18 mouse cellular contexts compared by ENCODE assay signal in genomic region chr1:14109190-14109482, GRCm38 (mm10).
DNase-seq lines count a peak whose midpoint lies in the region; ATAC-seq and TF ChIP-seq lines count a peak whose summit lies in the region.
"Had no signal": no experiment of that assay in that cellular context is flagged by ENCODE, and none has a peak within 500 bp of the region (broad histone marks: within the 10 kb centered on the region; RNA-seq: fewer than 3 reads in every experiment).

No protein-coding gene starts in this region.

- 35% methylated on average over 6 of the region's 6 CpGs for WGBS in forebrain, embryonic 13.5 days
- 46% methylated on average over 6 of the region's 6 CpGs for WGBS in forebrain, embryonic 11.5 days
- WGBS in midbrain, postnatal 0 days, result 40% methylated on average over 6 of the region's 6 CpGs
- 59% methylated on average over 6 of the region's 6 CpGs for WGBS in midbrain, embryonic 11.5 days

- no peaks in the 10 kb centered on the region for H3K27me3 ChIP-seq in forebrain, embryonic 13.5 days
- no peaks in the 10 kb centered on the region for H3K27me3 ChIP-seq in forebrain, embryonic 11.5 days (ENCODE audit: control insufficient read depth, insufficient read depth, low read length)
- H3K27me3 ChIP-seq in midbrain, postnatal 0 days (ENCODE audit: insufficient read depth, low read length), result no peaks in the 10 kb centered on the region
- no peaks in the 10 kb centered on the region for H3K27me3 ChIP-seq in midbrain, embryonic 11.5 days (ENCODE audit: control insufficient read depth, insufficient read depth, low read length)
- H3K27me3 ChIP-seq: embryonic facial prominence, embryonic 12.5 days; lung, embryonic 15.5 days; midbrain, embryonic 12.5 days had no signal

- H3K27ac ChIP-seq in forebrain, embryonic 13.5 days, result peak overlapping the region; percentile 27; the same call in 1 of the 2 replicates
- H3K27ac ChIP-seq in forebrain, embryonic 11.5 days (ENCODE audit: low read depth, low read length), result no peak overlapping the region
- no peak overlapping the region for H3K27ac ChIP-seq in midbrain, postnatal 0 days (ENCODE audit: low read depth, low read length)
- H3K27ac ChIP-seq in midbrain, embryonic 11.5 days (ENCODE audit: low read depth, low read length), result no peak overlapping the region
- H3K27ac ChIP-seq: embryonic facial prominence, embryonic 12.5 days; limb, embryonic 12.5 days; lung, embryonic 15.5 days; midbrain, embryonic 12.5 days; neural tube, embryonic 12.5 days; stomach, postnatal 0 days had no signal

- no peaks in the 10 kb centered on the region for H3K36me3 ChIP-seq in forebrain, embryonic 13.5 days (ENCODE audit: poor library complexity, severe bottlenecking)
- H3K36me3 ChIP-seq in forebrain, embryonic 11.5 days (ENCODE audit: control insufficient read depth, insufficient read depth, low read length), result no peaks in the 10 kb centered on the region
- H3K36me3 ChIP-seq in midbrain, postnatal 0 days (ENCODE audit: insufficient read depth, low read length), result no peaks in the 10 kb centered on the region
- H3K36me3 ChIP-seq in midbrain, embryonic 11.5 days (ENCODE audit: control insufficient read depth, insufficient read depth, low read length), result no peaks in the 10 kb centered on the region
- H3K36me3 ChIP-seq: embryonic facial prominence, embryonic 12.5 days; limb, embryonic 12.5 days; lung, embryonic 15.5 days; midbrain, embryonic 12.5 days; neural tube, embryonic 12.5 days had no signal

- no peak overlapping the region for H3K9ac ChIP-seq in forebrain, embryonic 13.5 days
- no peak overlapping the region for H3K9ac ChIP-seq in forebrain, embryonic 11.5 days (ENCODE audit: low read length)
- H3K9ac ChIP-seq in midbrain, postnatal 0 days (replicated peaks; ENCODE audit: low read length, poor library complexity, severe bottlenecking), result no peak overlapping the region
- H3K9ac ChIP-seq in midbrain, embryonic 11.5 days (ENCODE audit: low read length), result no peak overlapping the region
- H3K9ac ChIP-seq: embryonic facial prominence, embryonic 12.5 days; limb, embryonic 12.5 days; lung, embryonic 15.5 days; midbrain, embryonic 12.5 days; neural tube, embryonic 12.5 days had no signal

- 0 out of 2 replicates have a peak, but pooled peaks cover 3% of the 10 kb centered on the region for H3K9me3 ChIP-seq in forebrain, embryonic 13.5 days (replicated peaks)
- no peaks in the 10 kb centered on the region for H3K9me3 ChIP-seq in forebrain, embryonic 11.5 days (ENCODE audit: control insufficient read depth, low read length)
- no peaks in the 10 kb centered on the region for H3K9me3 ChIP-seq in midbrain, postnatal 0 days (ENCODE audit: low read length)
- no peaks in the 10 kb centered on the region for H3K9me3 ChIP-seq in midbrain, embryonic 11.5 days (ENCODE audit: control insufficient read depth, low read length)
- H3K9me3 ChIP-seq: embryonic facial prominence, embryonic 12.5 days; limb, embryonic 12.5 days; lung, embryonic 15.5 days; midbrain, embryonic 12.5 days had no signal

- peak; percentile 65; the same call in 1 of the 2 replicates for ATAC-seq in forebrain, embryonic 13.5 days
- no peak for ATAC-seq in forebrain, embryonic 11.5 days (replicated peaks; ENCODE audit: low FRiP score)
- ATAC-seq in midbrain, postnatal 0 days (ENCODE audit: low FRiP score), result peak; percentile 70; the same call in 1 of the 2 replicates
- no peak for ATAC-seq in midbrain, embryonic 11.5 days (ENCODE audit: low FRiP score)
- ATAC-seq in megakaryocyte, adult 5-6 weeks (ENCODE audit: poor library complexity, severe bottlenecking), result no peak

- H3K4me2 ChIP-seq in forebrain, embryonic 13.5 days, result no peak overlapping the region
- no peak overlapping the region for H3K4me2 ChIP-seq in forebrain, embryonic 11.5 days (ENCODE audit: low read depth, low read length, severe bottlenecking)
- no peak overlapping the region for H3K4me2 ChIP-seq in midbrain, postnatal 0 days (ENCODE audit: low read depth, low read length, poor library complexity, severe bottlenecking)
- no peak overlapping the region for H3K4me2 ChIP-seq in midbrain, embryonic 11.5 days
- H3K4me2 ChIP-seq: embryonic facial prominence, embryonic 12.5 days; heart, embryonic 11.5 days; limb, embryonic 12.5 days; lung, embryonic 15.5 days; midbrain, embryonic 12.5 days; neural tube, embryonic 12.5 days had no signal

- TF ChIP-seq CTCF in midbrain, postnatal 0 days (IDR thresholded peaks at IDR 0.05), result no peak

- no peak overlapping the region for H3K4me3 ChIP-seq in forebrain, embryonic 13.5 days
- no peak overlapping the region for H3K4me3 ChIP-seq in forebrain, embryonic 11.5 days (ENCODE audit: low read depth, low read length)
- H3K4me3 ChIP-seq in midbrain, postnatal 0 days (ENCODE audit: low read depth, low read length), result no peak overlapping the region
- H3K4me3 ChIP-seq in midbrain, embryonic 11.5 days (ENCODE audit: low read depth, low read length), result no peak overlapping the region
- H3K4me3 ChIP-seq: embryonic facial prominence, embryonic 12.5 days; limb, embryonic 12.5 days; lung, embryonic 15.5 days; midbrain, embryonic 12.5 days; neural tube, embryonic 12.5 days had no signal

- H3K4me1 ChIP-seq in forebrain, embryonic 13.5 days, result peaks cover 7% of the 10 kb centered on the region; the same call in 1 of the 2 replicates
- H3K4me1 ChIP-seq in forebrain, embryonic 11.5 days (replicated peaks; ENCODE audit: control insufficient read depth, insufficient read depth, low read length), result no peaks in the 10 kb centered on the region
- no peaks in the 10 kb centered on the region for H3K4me1 ChIP-seq in midbrain, postnatal 0 days (ENCODE audit: insufficient read depth, low read length)
- no peaks in the 10 kb centered on the region for H3K4me1 ChIP-seq in midbrain, embryonic 11.5 days (ENCODE audit: control insufficient read depth, insufficient read depth, low read length)
- H3K4me1 ChIP-seq: embryonic facial prominence, embryonic 12.5 days; limb, embryonic 12.5 days; lung, embryonic 15.5 days; neural tube, embryonic 12.5 days had no signal

- DNase-seq in forebrain, embryonic 11.5 days (ENCODE audit: low spot score), result no peak
- peak; percentile 16 to 46 for DNase-seq in layer of hippocampus, postnatal 10 days (ENCODE audit: low spot score in 2 of 2)
- no peak for DNase-seq in layer of hippocampus, adult 9-10 months (ENCODE audit: low spot score)
- no peak for DNase-seq in midbrain, postnatal 0 days (ENCODE audit: low spot score)
- no peak for DNase-seq in midbrain, embryonic 11.5 days (ENCODE audit: low spot score, missing footprints)
- DNase-seq: B cell, adult 2 months; heart, postnatal 4 days; spleen, adult 18-20 months; thymus, postnatal 4 days had no signal

Comparison
In these comparisons a context has a peak if more than half of its experiments do, and no peak if none do; other contexts are left out.
1. ATAC-seq: peak in forebrain, embryonic 13.5 days (single experiment) and midbrain, postnatal 0 days (single experiment); none in forebrain, embryonic 11.5 days (single experiment), midbrain, embryonic 11.5 days (single experiment) and megakaryocyte, adult 5-6 weeks (single experiment).
2. DNase-seq: peak in layer of hippocampus, postnatal 10 days (2 of 2); none in forebrain, embryonic 11.5 days (single experiment), layer of hippocampus, adult 9-10 months (single experiment), midbrain, postnatal 0 days (single experiment) and midbrain, embryonic 11.5 days (single experiment).